Mouse (Mus musculus) CH12.LX (cell line): ENCODE measurements around the gene Cep164. TPM values are rescaled to one million over a fixed set of nuclear protein-coding genes. Genes with fewer than 3 reads are reported as not detected.

ENCODE experiments used
- DNase-seq: peaks from one replicate; pipeline ENCODE4 v3.0.0-alpha.2; 2013; ENCODE audit errors: extremely low read depth
- H3K27ac ChIP-seq: 2 replicates; pipeline ENCODE4 v1.5.1; 2012; ENCODE audit warnings: low read depth, mild to moderate bottlenecking, control low read depth, moderate library complexity; ENCODE audit not compliant: insufficient read depth
- H3K27me3 ChIP-seq: replicated peaks from 2 replicates; pipeline ENCODE3; 2012; ENCODE audit warnings: inconsistent platforms
- H3K36me3 ChIP-seq, 2 experiments: replicated peaks in 1 of 2; 2 replicates each; pipeline versions ENCODE3 to v1.6.1; 2012; ENCODE audit warnings: inconsistent platforms in 1 of 2, low read length in 1 of 2, mild to moderate bottlenecking in 1 of 2, mixed read lengths in 1 of 2, moderate library complexity in 1 of 2; ENCODE audit not compliant: control insufficient read depth in 1 of 2, insufficient read depth in 1 of 2
- H3K4me1 ChIP-seq, 2 experiments: 2 replicates each; pipeline ENCODE4 v1.6.1; 2012; ENCODE audit warnings: inconsistent platforms in 1 of 2, moderate library complexity in 1 of 2; ENCODE audit not compliant: insufficient read depth in 2 of 2, control insufficient read depth in 1 of 2
- H3K4me2 ChIP-seq: 2 replicates; pipeline ENCODE4 v1.6.1; 2012; ENCODE audit warnings: low read depth, mild to moderate bottlenecking, control low read depth; ENCODE audit not compliant: poor library complexity, insufficient read depth, severe bottlenecking
- H3K4me3 ChIP-seq, 3 experiments: fragments of 150-350 bp in 1 of 3; sonication (generic) in 1 of 3; replicated peaks in 1 of 3; 2 replicates each; pipeline versions ENCODE3 to v1.5.1; 2011 to 2012; ENCODE audit warnings: low read depth in 2 of 3, low read length in 2 of 3, mild to moderate bottlenecking in 2 of 3, moderate library complexity in 2 of 3, control low read depth in 1 of 3, improper control_type of control experiment in 1 of 3, inconsistent platforms in 1 of 3, mixed read lengths in 1 of 3; ENCODE audit not compliant: poor library complexity in 1 of 3
- H3K79me2 ChIP-seq: replicated peaks from 2 replicates; pipeline ENCODE4 v1.6.1; 2012; ENCODE audit warnings: mild to moderate bottlenecking, moderate library complexity; ENCODE audit not compliant: control insufficient read depth, poor library complexity, insufficient read depth, severe bottlenecking; ENCODE audit errors: extremely low read depth
- H3K9ac ChIP-seq: 2 replicates; pipeline ENCODE4 v1.6.1; 2012; ENCODE audit warnings: low read depth, mild to moderate bottlenecking, control low read depth, moderate library complexity; ENCODE audit not compliant: insufficient read depth
- H3K9me3 ChIP-seq: replicated peaks from 2 replicates; pipeline ENCODE3; 2012; ENCODE audit warnings: low read length, inconsistent platforms, mixed read lengths
- CHD2 ChIP-seq: IDR thresholded peaks from 2 replicates; pipeline ENCODE4 v1.6.1; 2011; ENCODE audit warnings: low read length, improper control_type of control experiment
- CTCF ChIP-seq, 2 experiments: IDR thresholded peaks in 1 of 2; conservative IDR thresholded peaks in 1 of 2; 2 replicates each; pipeline ENCODE4 v1.5.1; 2011 to 2012; ENCODE audit warnings: low read depth in 2 of 2, low read length in 2 of 2, improper control_type of control experiment in 1 of 2, inconsistent platforms in 1 of 2, mild to moderate bottlenecking in 1 of 2, moderate library complexity in 1 of 2
- E2F4 ChIP-seq: IDR thresholded peaks from 2 replicates; pipeline ENCODE4 v1.6.1; 2011; ENCODE audit warnings: low read depth, low read length, improper control_type of control experiment; ENCODE audit not compliant: insufficient replicate concordance
- EP300 ChIP-seq: IDR thresholded peaks from 2 replicates; pipeline ENCODE4 v1.6.1; 2011; ENCODE audit warnings: low read length, improper control_type of control experiment
- GABPA ChIP-seq: IDR thresholded peaks from 2 replicates; pipeline ENCODE4 v1.6.1; 2012; ENCODE audit warnings: low read depth, low read length, improper control_type of control experiment, inconsistent platforms; ENCODE audit not compliant: insufficient replicate concordance
- HCFC1 ChIP-seq: IDR thresholded peaks from 2 replicates; pipeline ENCODE4 v1.6.1; 2012; ENCODE audit warnings: low read depth, mild to moderate bottlenecking, inconsistent platforms, low read length, improper control_type of control experiment
- IRF4 ChIP-seq: IDR thresholded peaks from 2 replicates; pipeline ENCODE4 v1.6.1; 2014; ENCODE audit warnings: low read depth, mild to moderate bottlenecking, inconsistent platforms, low read length, improper control_type of control experiment
- JUND ChIP-seq: conservative IDR thresholded peaks from 2 replicates; pipeline ENCODE4 v1.6.1; 2011; ENCODE audit warnings: low read depth, low read length, improper control_type of control experiment
- KAT2A ChIP-seq: IDR thresholded peaks from 2 replicates; pipeline ENCODE4 v1.6.1; 2012; ENCODE audit warnings: low read length, improper control_type of control experiment, inconsistent platforms; ENCODE audit not compliant: insufficient replicate concordance
- MAFK ChIP-seq: IDR thresholded peaks from 2 replicates; pipeline ENCODE4 v1.6.1; 2011; ENCODE audit warnings: low read length, improper control_type of control experiment; ENCODE audit not compliant: insufficient replicate concordance
- MAX ChIP-seq: IDR thresholded peaks from 2 replicates; pipeline ENCODE4 v1.6.1; 2011; ENCODE audit warnings: low read length, improper control_type of control experiment
- MXI1 ChIP-seq: IDR thresholded peaks from 2 replicates; pipeline ENCODE4 v1.6.1; 2011; ENCODE audit warnings: mild to moderate bottlenecking, low read depth, low read length, improper control_type of control experiment
- MYC ChIP-seq: IDR thresholded peaks from 2 replicates; pipeline ENCODE4 v1.6.1; 2011; ENCODE audit warnings: low read depth, mild to moderate bottlenecking, improper control_type of control experiment, low read length
- NELFE ChIP-seq: IDR thresholded peaks from 2 replicates; pipeline ENCODE4 v1.6.1; 2011; ENCODE audit warnings: low read depth, low read length, improper control_type of control experiment
- NRF1 ChIP-seq: IDR thresholded peaks from 2 replicates; pipeline ENCODE4 v1.6.1; 2014; ENCODE audit warnings: low read depth, mild to moderate bottlenecking, inconsistent platforms, low read length, improper control_type of control experiment, moderate library complexity
- PAX5 ChIP-seq: IDR thresholded peaks from 2 replicates; pipeline ENCODE4 v1.6.1; 2012; ENCODE audit warnings: low read length, inconsistent platforms, mixed read lengths
- POLR2A ChIP-seq: IDR thresholded peaks from 2 replicates; pipeline ENCODE4 v1.6.1; 2011; ENCODE audit warnings: low read depth, mild to moderate bottlenecking, improper control_type of control experiment, low read length
- RAD21 ChIP-seq: IDR thresholded peaks from 2 replicates; pipeline ENCODE4 v1.6.1; 2011; ENCODE audit warnings: low read depth, mild to moderate bottlenecking, low read length, improper control_type of control experiment, moderate library complexity
- RCOR1 ChIP-seq: conservative IDR thresholded peaks from 2 replicates; pipeline ENCODE4 v1.6.1; 2012; ENCODE audit warnings: low read depth, mild to moderate bottlenecking, inconsistent platforms, low read length, improper control_type of control experiment
- SIN3A ChIP-seq: IDR thresholded peaks from 2 replicates; pipeline ENCODE4 v1.6.1; 2012; ENCODE audit warnings: low read length, improper control_type of control experiment, inconsistent platforms
- SMC3 ChIP-seq: IDR thresholded peaks from 2 replicates; pipeline ENCODE4 v1.6.1; 2011; ENCODE audit warnings: low read depth, low read length, improper control_type of control experiment
- TBP ChIP-seq: conservative IDR thresholded peaks from 2 replicates; pipeline ENCODE4 v1.6.1; 2011; ENCODE audit warnings: low read depth, low read length, improper control_type of control experiment
- UBTF ChIP-seq: IDR thresholded peaks from 2 replicates; pipeline ENCODE4 v1.6.1; 2012; ENCODE audit warnings: low read depth, mild to moderate bottlenecking, inconsistent platforms, low read length, improper control_type of control experiment, moderate library complexity
- USF1 ChIP-seq: IDR thresholded peaks from 2 replicates; pipeline ENCODE4 v1.6.1; 2014; ENCODE audit warnings: low read depth, mild to moderate bottlenecking, inconsistent platforms, low read length, improper control_type of control experiment
- USF2 ChIP-seq: conservative IDR thresholded peaks from 2 replicates; pipeline ENCODE4 v1.6.1; 2011; ENCODE audit warnings: low read depth, low read length, improper control_type of control experiment
- ZC3H11A ChIP-seq: IDR thresholded peaks from 2 replicates; pipeline ENCODE4 v1.6.1; 2012; ENCODE audit warnings: low read depth, mild to moderate bottlenecking, inconsistent platforms, low read length, improper control_type of control experiment
- ZKSCAN1 ChIP-seq: IDR thresholded peaks from 2 replicates; pipeline ENCODE4 v1.6.1; 2012; ENCODE audit warnings: low read depth, inconsistent platforms, low read length, improper control_type of control experiment, borderline replicate concordance
- ZMIZ1 ChIP-seq: IDR thresholded peaks from 2 replicates; pipeline ENCODE4 v1.6.1; 2012; ENCODE audit warnings: low read depth, mild to moderate bottlenecking, inconsistent platforms, low read length, improper control_type of control experiment
- ZNF384 ChIP-seq: IDR thresholded peaks from 2 replicates; pipeline ENCODE4 v1.6.1; 2012; ENCODE audit warnings: low read depth, low read length, improper control_type of control experiment, inconsistent platforms
- dilution Hi-C: fragments of 300-500 bp; cut with MboI; formaldehyde crosslinking; loops from 2 replicates; pipeline ENCODE4 v1.14.3; 2020; ENCODE audit warnings: low sequenced_read_pairs; ENCODE audit not compliant: extremely low pct_unique_long_range_greater_than_20kb, extremely low pct_ligation_motif_present
- in situ Hi-C: fragments of 300-500 bp; cut with MboI; formaldehyde crosslinking; loops from 3 replicates; pipeline ENCODE4 v1.14.3; 2019; ENCODE audit warnings: low sequenced_read_pairs, low pct_ligation_motif_present, low pct_unique_long_range_greater_than_20kb, mixed read lengths
- polyA plus RNA-seq: library from polyadenylated mRNA; unstranded; fragments of >175 nt; gene quantifications from 2 replicates; pipeline ENCODE4 v1.2.1, GENCODE M21; 2012; ENCODE audit warnings: low read depth; ENCODE audit not compliant: insufficient read length
- total RNA-seq, 2 experiments: library from RNA; depleted of rRNA; stranded (reverse); fragments of 300-350 nt in 1 of 2; fragments of >200 nt in 1 of 2; gene quantifications; 2 replicates each; pipeline ENCODE4 v1.2.3; 2012 to 2014

Cep164 gene
- total and polyA plus RNA-seq, 3 experiments = 14.2 to 22.7 (median 21.7) TPM

DNA sequence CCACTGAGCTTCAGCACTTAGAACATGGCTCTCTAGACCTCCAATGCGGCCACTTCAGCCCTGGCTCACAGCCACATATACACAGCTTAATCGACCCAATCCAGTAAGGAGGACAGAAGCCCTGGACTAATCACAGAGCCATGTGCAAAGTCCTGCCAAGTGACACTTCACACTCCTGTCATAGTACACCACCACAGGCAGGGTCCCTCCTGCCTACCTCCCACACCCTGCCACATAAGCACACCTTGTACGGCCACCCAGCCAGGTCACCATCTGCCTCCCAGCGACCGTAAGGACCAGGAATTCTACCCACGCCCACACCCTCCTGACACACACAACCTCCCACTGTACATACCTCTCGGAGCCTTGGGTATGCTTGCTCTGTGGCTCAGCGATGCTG lies 41.4 kb downstream of the Cep164 start:
- dilution Hi-C loops (no loop called here), in situ Hi-C loops (no loop called here)
- TF ChIP-seq USF2 (no peak), SMC3 (no peak), RCOR1 (no peak), GABPA (no peak), EP300 (no peak), E2F4 (no peak), ZC3H11A (no peak), USF1 (no peak), HCFC1 (no peak), MYC (no peak), MAFK (no peak), MAX (no peak), ZNF384 (no peak), RAD21 (no peak), PAX5 (no peak), UBTF (no peak), NRF1 (no peak), MXI1 (no peak), IRF4 (no peak)
- Histone ChIP-seq H3K9me3 (no peaks in the 10 kb centered on the region), H3K36me3 (peaks cover 19 to 92% of the 10 kb centered on the region in 2 experiments), H3K79me2 (no peaks in the 10 kb centered on the region), H3K27me3 (no peaks in the 10 kb centered on the region), H3K4me2 (no peak overlapping the region), H3K9ac (no peak overlapping the region), H3K4me3 (no peak overlapping the region), H3K27ac (no peak overlapping the region), H3K4me1 (peaks cover 0 to 11% of the 10 kb centered on the region in 2 experiments; a peak in 2 of 4 replicates)
- DNase-seq = no peak

DNA sequence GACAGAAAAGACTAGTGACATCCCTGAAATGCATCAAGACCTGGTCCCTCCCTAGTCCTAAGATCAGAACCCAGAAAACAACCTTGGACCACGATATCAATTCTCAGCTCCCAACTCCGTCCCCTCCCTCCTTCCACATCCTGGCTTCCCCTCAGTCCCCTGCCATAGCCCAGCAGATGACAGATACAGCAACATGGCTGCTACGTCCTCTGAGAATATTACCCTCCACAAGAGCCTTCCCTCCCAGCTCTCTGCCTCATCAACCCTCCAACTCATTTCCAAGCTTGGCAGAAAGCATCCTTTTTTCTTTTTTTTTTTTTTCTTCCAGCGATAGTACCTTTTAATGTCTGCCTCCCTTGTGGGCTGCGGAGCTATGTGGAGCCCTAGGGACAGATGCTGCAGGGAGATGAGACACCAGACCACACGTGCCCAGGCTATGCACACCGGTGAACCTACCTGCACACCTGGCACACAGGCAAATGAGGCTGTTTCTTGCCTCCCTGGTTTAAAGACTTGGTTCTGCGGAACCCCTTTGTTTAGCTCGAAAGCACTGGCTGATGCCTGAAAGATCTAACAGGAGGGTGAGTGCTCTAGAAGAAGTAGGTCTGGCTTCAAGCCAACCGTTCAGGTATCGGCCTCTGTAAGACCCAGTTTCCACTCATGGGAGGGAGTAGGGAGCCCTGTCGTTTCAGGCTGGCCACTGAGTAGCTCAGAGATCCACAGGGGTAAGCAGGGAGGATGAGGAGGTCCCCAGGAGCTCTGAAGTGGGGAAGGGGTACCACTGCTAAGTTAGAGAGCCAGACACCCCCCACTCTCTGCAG lies 45.0 kb downstream of the Cep164 start:
- TF ChIP-seq CTCF (conservative IDR thresholded peaks at IDR 0.05 in 1 of 2, IDR thresholded peaks at IDR 0.05 in 1 of 2; ENCODE audit: low read depth in 2 of 2, low read length in 2 of 2) = no peak
- TF ChIP-seq GABPA = no peak
- TF ChIP-seq ZKSCAN1 = no peak
- TF ChIP-seq CHD2 = no peak
- no peak for TF ChIP-seq MXI1
- TF ChIP-seq TBP = no peak
- no peak for TF ChIP-seq KAT2A
- no peak for TF ChIP-seq SIN3A
- TF ChIP-seq JUND = no peak
- TF ChIP-seq HCFC1 = no peak
- no peak for TF ChIP-seq RAD21
- no peak for TF ChIP-seq EP300
- TF ChIP-seq E2F4 = no peak
- TF ChIP-seq USF2 = no peak
- no peak for TF ChIP-seq MAX
- no peak for TF ChIP-seq NELFE
- TF ChIP-seq MAFK = no peak
- TF ChIP-seq POLR2A = no peak
- TF ChIP-seq ZMIZ1 = no peak
- no peak for TF ChIP-seq MYC
- TF ChIP-seq, all 38 proteins: peak for 0
- Histone ChIP-seq H3K4me2 (no peak overlapping the region), H3K4me3 (no peak overlapping the region), H3K4me1 (no peaks in the 10 kb centered on the region), H3K36me3 (peaks cover 21 to 87% of the 10 kb centered on the region in 2 experiments), H3K27ac (no peak overlapping the region), H3K27me3 (no peaks in the 10 kb centered on the region), H3K9ac (no peak overlapping the region), H3K79me2 (no peaks in the 10 kb centered on the region), H3K9me3 (no peaks in the 10 kb centered on the region)
- DNase-seq = no peak
- in situ Hi-C loops = no loop called here
- dilution Hi-C loops = no loop called here
